Mouse (Mus musculus) embryonic facial prominence, embryonic 14.5 days (tissue): Measurements from ENCODE around the gene Ftl1. TPM values are rescaled to one million over a fixed set of nuclear protein-coding genes. Genes with fewer than 3 reads are reported as not detected.
"Not testable (repeated sequence)": the region's sequence is repeated elsewhere in the genome, so short reads cannot be mapped to it uniquely, and the experiment has no call there.

Source experiments
- ATAC-seq: fragments of 200-750 bp; cut with Nextera tagmentation; 2 replicates; pipeline ENCODE4 v1.8.0; 2017; ENCODE audit warnings: low read depth, moderate number of reproducible peaks, moderate TSS enrichment
- DNase-seq: peaks from one replicate; pipeline ENCODE4 v3.0.0-alpha.2; 2015; ENCODE audit warnings: low spot score
- H3K27ac ChIP-seq: fragments of 300-500 bp; sonication (generic); replicated peaks from 2 replicates; pipeline ENCODE4 v1.5.1; 2014; ENCODE audit warnings: low read depth, mild to moderate bottlenecking, low read length, moderate library complexity
- H3K27me3 ChIP-seq: fragments of 300-500 bp; sonication (generic); replicated peaks from 2 replicates; pipeline ENCODE4 v1.6.1; 2014; ENCODE audit warnings: low read length; ENCODE audit not compliant: control insufficient read depth, insufficient read depth
- H3K36me3 ChIP-seq: fragments of 300-500 bp; sonication (generic); 2 replicates; pipeline ENCODE4 v1.6.1; 2014; ENCODE audit warnings: low read length, mixed read lengths; ENCODE audit not compliant: control insufficient read depth, insufficient read depth
- H3K4me1 ChIP-seq: fragments of 300-500 bp; sonication (generic); 2 replicates; pipeline ENCODE4 v1.6.1; 2014; ENCODE audit warnings: antibody characterized with exemption, low read length; ENCODE audit not compliant: control insufficient read depth, insufficient read depth
- H3K4me2 ChIP-seq: fragments of 300-500 bp; sonication (generic); 2 replicates; pipeline ENCODE4 v1.6.1; 2014; ENCODE audit warnings: low read depth, mild to moderate bottlenecking, low read length, moderate library complexity, mixed read lengths
- H3K4me3 ChIP-seq: fragments of 300-500 bp; sonication (generic); 2 replicates; pipeline ENCODE4 v1.5.1; 2014; ENCODE audit warnings: low read depth, mild to moderate bottlenecking, low read length
- H3K9ac ChIP-seq: fragments of 300-500 bp; sonication (generic); 2 replicates; pipeline ENCODE4 v1.6.1; 2014; ENCODE audit warnings: low read depth, mild to moderate bottlenecking, low read length, moderate library complexity, mixed read lengths
- H3K9me3 ChIP-seq: fragments of 300-500 bp; sonication (generic); 2 replicates; pipeline ENCODE4 v1.6.1; 2016; ENCODE audit warnings: low read length; ENCODE audit not compliant: control insufficient read depth
- WGBS: fragments of 180-500 bp; shearing (Covaris S2); extraction: QIAGEN DNeasy Blood & Tissue Kit; methylation state at CpG from one replicate; pipeline ENCODE4 v1.1.7; 2014; 5-methylcytosine and 5-hydroxymethylcytosine counted together
- polyA plus RNA-seq: library from polyadenylated mRNA; unstranded; fragments of >200 nt; fragmentation: Nextera tagmentation; extraction: Ambion mirVana; gene quantifications from 2 replicates; pipeline ENCODE4 v1.2.1, GENCODE M21; 2014

Ftl1 gene
- polyA plus RNA-seq, 1 experiment from 2014 or later, result 4,260 TPM

- no peaks in the 10 kb centered on the region for H3K27me3 ChIP-seq
- no peak overlapping the region for H3K27ac ChIP-seq
- H3K4me1 ChIP-seq, result peaks cover 7% of the 10 kb centered on the region
- DNase-seq (peak; percentile 68), ATAC-seq (peak; percentile 23; the same call in 1 of the 2 replicates)
- peak overlapping the region; percentile 88 for H3K9ac ChIP-seq
- WGBS, result 32% methylated on average over 7 of the region's 7 CpGs
- no peaks in the 10 kb centered on the region for H3K9me3 ChIP-seq
- peak overlapping the region; percentile 78 for H3K4me2 ChIP-seq
- H3K36me3 ChIP-seq, result peaks cover 30% of the 10 kb centered on the region
- peak overlapping the region; percentile 90 for H3K4me3 ChIP-seq
These were observed 7.5 kb upstream of the Ftl1 start for GRCm38 (mm10) chr7:45467090-45467670.

- Histone ChIP-seq H3K36me3 (peaks cover 37% of the 10 kb centered on the region), H3K4me2 (peak within 1 kb of the TSS; percentile 78), H3K9me3 (no peaks in the 10 kb centered on the region), H3K9ac (peak within 1 kb of the TSS; percentile 88), H3K4me3 (peak within 1 kb of the TSS; percentile 90), H3K27ac (no peak within 1 kb of the TSS), H3K27me3 (no peaks in the 10 kb centered on the region), H3K4me1 (peaks cover 11% of the 10 kb centered on the region)
- ATAC-seq (peak; percentile 72), DNase-seq (peak; percentile 99)
- 2% methylated on average over 20 of the region's 58 CpGs for WGBS
These were observed 6.8 kb upstream of the Ftl1 start, which contains the start of gene Bax for GRCm38 (mm10) chr7:45466283-45467089. Gene Bax, minus strand, starts transcription at chr7:45466898.

GRCm38 (mm10) chr7:45465549-45465948 lies 5.9 kb upstream of the Ftl1 start:
- H3K4me1 ChIP-seq, result peaks cover 17% of the 10 kb centered on the region
- H3K9ac ChIP-seq, result peak overlapping the region; percentile 88

GRCm38 (mm10) chr7:45465112-45465511 lies 5.4 kb upstream of the Ftl1 start:
- ATAC-seq, result no peak
- WGBS, result 94% methylated on average over 12 of the region's 12 CpGs
- Histone ChIP-seq H3K9ac (no peak overlapping the region), H3K4me2 (0 out of 2 replicates have a peak overlapping the region, but pooled peaks have one; percentile 78), H3K9me3 (no peaks in the 10 kb centered on the region), H3K4me1 (peaks cover 22% of the 10 kb centered on the region), H3K27ac (no peak overlapping the region), H3K4me3 (0 out of 2 replicates have a peak overlapping the region, but pooled peaks have one; percentile 90), H3K27me3 (no peaks in the 10 kb centered on the region), H3K36me3 (peaks cover 42% of the 10 kb centered on the region)
- DNase-seq, result no peak

More at GRCm38 (mm10) chr7:45465549-45465948, 5.9 kb upstream of the Ftl1 start:
- Histone ChIP-seq H3K4me3 (peak overlapping the region; percentile 90), H3K27me3 (no peaks in the 10 kb centered on the region), H3K36me3 (peaks cover 42% of the 10 kb centered on the region), H3K27ac (no peak overlapping the region), H3K9me3 (no peaks in the 10 kb centered on the region), H3K4me2 (peak overlapping the region; percentile 78)
- no peak for DNase-seq
- no peak for ATAC-seq
- WGBS, result 83% methylated on average over 9 of the region's 9 CpGs

GRCm38 (mm10) chr7:45463987-45464778 lies 4.5 kb upstream of the Ftl1 start:
- Histone ChIP-seq H3K9me3 (no peaks in the 10 kb centered on the region), H3K9ac (no peak overlapping the region), H3K4me3 (no peak overlapping the region), H3K4me2 (no peak overlapping the region), H3K4me1 (peaks cover 22% of the 10 kb centered on the region), H3K27me3 (no peaks in the 10 kb centered on the region), H3K36me3 (peaks cover 42% of the 10 kb centered on the region), H3K27ac (no peak overlapping the region)
- ATAC-seq, result no peak
- no peak for DNase-seq
- 92% methylated on average over 7 of the region's 7 CpGs for WGBS

- ATAC-seq, H3K4me3 ChIP-seq, H3K27me3 ChIP-seq, H3K4me2 ChIP-seq, H3K27ac ChIP-seq, H3K9me3 ChIP-seq, H3K9ac ChIP-seq, DNase-seq: not testable (repeated sequence)
- 80% methylated on average over 4 of the region's 4 CpGs for WGBS
- Histone ChIP-seq H3K4me1 (peaks cover 26% of the 10 kb centered on the region), H3K36me3 (peaks cover 50% of the 10 kb centered on the region)
These were observed 3.2 kb upstream of the Ftl1 start for GRCm38 (mm10) chr7:45462868-45463267.

GRCm38 (mm10) chr7:45462325-45462724 lies 2.6 kb upstream of the Ftl1 start:
- H3K9ac ChIP-seq, result no peak overlapping the region
- H3K9me3 ChIP-seq, result no peaks in the 10 kb centered on the region
- DNase-seq (no peak), ATAC-seq (no peak)
- no peak overlapping the region for H3K4me3 ChIP-seq
- peaks cover 56% of the 10 kb centered on the region for H3K36me3 ChIP-seq
- H3K4me1 ChIP-seq, result peaks cover 31% of the 10 kb centered on the region
- no peak overlapping the region for H3K27ac ChIP-seq
- 91% methylated on average over 4 of the region's 4 CpGs for WGBS
- no peaks in the 10 kb centered on the region for H3K27me3 ChIP-seq
- H3K4me2 ChIP-seq, result no peak overlapping the region

- 81% methylated on average over 4 of the region's 4 CpGs for WGBS
- H3K36me3 ChIP-seq, result peaks cover 61% of the 10 kb centered on the region
- no peak overlapping the region for H3K4me2 ChIP-seq
- H3K27me3 ChIP-seq, result no peaks in the 10 kb centered on the region
- no peak for DNase-seq
- no peak overlapping the region for H3K9ac ChIP-seq
- peaks cover 31% of the 10 kb centered on the region for H3K4me1 ChIP-seq
- H3K27ac ChIP-seq, result peak overlapping the region; percentile 63
- no peak for ATAC-seq
- no peaks in the 10 kb centered on the region for H3K9me3 ChIP-seq
- no peak overlapping the region for H3K4me3 ChIP-seq
These were observed 2.1 kb upstream of the Ftl1 start for GRCm38 (mm10) chr7:45461781-45462180.
